Mouse (Mus musculus) WW6 (cell line): ENCODE measurements around the gene Slc12a6.
"Not testable (repeated sequence)": the region's sequence is repeated elsewhere in the genome, so short reads cannot be mapped to it uniquely, and the experiment has no call there.

Source experiments
- DNase-seq: peaks from one replicate; pipeline ENCODE4 v3.0.0-alpha.2; 2013; ENCODE audit warnings: low read depth, low spot score

Slc12a6 gene

GRCm38 (mm10) chr2:112262779-112263295, 2.8 kb upstream of the Slc12a6 start:
- DNase-seq, result no peak

- DNase-seq, result no peak
These were observed 1.3 kb upstream of the Slc12a6 start for GRCm38 (mm10) chr2:112264364-112264763.

GRCm38 (mm10) chr2:112266242-112266592, 592 bp downstream of the Slc12a6 start, which contains the start of gene Gm21985:
Gene Gm21985, plus strand, starts transcription at chr2:112266314.
- DNase-seq, result no peak

- no peak for DNase-seq
These were observed 1.2 kb downstream of the Slc12a6 start for GRCm38 (mm10) chr2:112266780-112267179.

- no peak for DNase-seq
These were observed 2.1 kb downstream of the Slc12a6 start for GRCm38 (mm10) chr2:112267547-112268269.

- DNase-seq, result no peak
These were observed 4.4 kb downstream of the Slc12a6 start for GRCm38 (mm10) chr2:112270011-112270410.

- DNase-seq, result no peak
These were observed 7.3 kb downstream of the Slc12a6 start for GRCm38 (mm10) chr2:112272909-112273308.

DNA sequence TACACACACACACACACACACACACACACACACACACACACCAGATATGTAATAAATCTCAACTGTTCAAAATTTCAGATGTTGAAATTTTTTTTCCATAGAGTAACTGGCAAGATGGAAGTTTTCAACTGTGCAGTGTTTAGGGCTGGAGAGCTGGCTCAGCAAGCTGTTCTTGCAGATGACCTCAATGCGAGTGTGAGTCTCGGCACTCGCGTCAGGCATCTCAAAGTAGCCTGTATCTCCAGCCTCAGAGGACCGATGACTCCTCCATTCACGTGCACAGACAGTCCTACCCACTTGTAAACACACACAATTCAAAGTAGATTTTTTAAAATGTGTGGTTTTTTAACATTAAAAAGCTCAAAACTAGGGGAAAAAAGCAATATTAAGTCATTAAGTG, 7.8 kb downstream of the Slc12a6 start:
- no peak for DNase-seq

- DNase-seq, result no peak
These were observed 11.2 kb downstream of the Slc12a6 start for GRCm38 (mm10) chr2:112276870-112277269.

GRCm38 (mm10) chr2:112282846-112283245, 17.2 kb downstream of the Slc12a6 start:
- DNase-seq, result no peak

DNA sequence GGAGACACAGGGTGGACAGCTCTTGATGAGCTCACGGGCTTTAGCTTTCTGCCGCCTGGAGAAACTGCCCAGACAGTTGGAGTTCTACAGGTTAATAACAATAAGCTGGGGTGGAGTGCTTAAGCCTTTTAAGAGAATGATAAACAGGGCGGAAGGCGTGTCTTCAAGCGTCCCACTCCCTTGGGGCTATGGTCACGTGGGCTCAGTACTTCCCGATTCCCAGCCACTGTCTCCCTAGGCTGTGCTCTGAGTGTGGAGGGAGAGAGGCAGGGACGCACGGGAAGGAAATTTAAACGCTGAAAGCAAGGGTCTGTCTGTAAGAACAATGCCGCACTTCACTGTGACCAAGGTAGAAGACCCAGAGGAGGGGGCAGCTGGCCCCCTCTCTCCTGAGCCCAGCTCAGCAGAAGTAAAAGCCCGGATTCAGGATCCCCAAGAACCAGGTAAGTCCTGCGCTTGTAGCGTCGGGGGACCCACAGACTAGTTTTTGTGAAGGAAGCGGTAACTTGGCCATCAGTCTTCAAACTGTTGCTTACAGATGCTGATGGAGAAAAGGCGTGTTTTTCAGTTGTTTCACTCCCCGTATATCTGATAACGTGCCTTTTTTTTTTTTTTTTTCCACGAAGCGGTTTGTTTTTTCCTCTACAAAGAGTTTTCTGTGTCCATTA, 18.9 kb downstream of the Slc12a6 start:
- peak; percentile 55 for DNase-seq

DNA sequence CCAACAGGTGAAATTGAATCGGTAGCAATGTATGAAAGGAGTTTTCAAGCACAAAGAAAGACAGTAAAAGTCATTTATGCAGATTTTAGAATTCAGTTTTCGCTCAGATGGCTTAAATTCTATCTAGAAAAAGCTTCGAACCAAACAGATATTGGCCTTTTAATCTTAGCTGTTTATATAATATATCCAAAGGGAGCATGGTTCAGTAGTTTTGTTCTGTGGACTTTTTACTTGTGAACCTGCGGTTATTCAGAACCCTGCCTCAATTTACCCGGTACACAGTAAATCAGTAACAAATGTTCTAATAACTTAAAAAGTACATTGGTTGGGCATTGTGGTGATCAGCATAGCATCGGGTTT, 19.4 kb downstream of the Slc12a6 start:
- no peak for DNase-seq

DNA sequence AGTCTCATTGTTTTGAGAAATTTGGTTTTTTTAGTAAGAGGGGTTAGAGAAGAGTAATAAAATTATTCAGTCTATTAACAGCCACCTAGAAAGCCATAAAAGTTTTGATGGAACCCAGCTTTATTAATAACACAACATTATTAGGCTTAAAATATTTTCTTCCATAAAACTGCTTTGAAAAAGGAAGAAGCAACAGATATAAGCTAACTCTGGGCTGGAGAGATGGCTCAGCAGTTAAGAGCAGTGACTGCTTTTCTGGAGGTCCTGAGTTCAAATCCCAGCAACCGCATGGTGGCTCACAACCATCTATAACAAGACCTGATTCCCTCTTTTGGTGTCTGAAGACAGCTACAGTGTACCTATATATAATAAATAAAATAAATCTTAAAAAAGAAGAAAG, 20.4 kb downstream of the Slc12a6 start:
- not testable (repeated sequence) for DNase-seq

GRCm38 (mm10) chr2:112287059-112287458, 21.4 kb downstream of the Slc12a6 start:
- no peak for DNase-seq

GRCm38 (mm10) chr2:112289507-112289906, 23.9 kb downstream of the Slc12a6 start:
- DNase-seq, result no peak

DNA sequence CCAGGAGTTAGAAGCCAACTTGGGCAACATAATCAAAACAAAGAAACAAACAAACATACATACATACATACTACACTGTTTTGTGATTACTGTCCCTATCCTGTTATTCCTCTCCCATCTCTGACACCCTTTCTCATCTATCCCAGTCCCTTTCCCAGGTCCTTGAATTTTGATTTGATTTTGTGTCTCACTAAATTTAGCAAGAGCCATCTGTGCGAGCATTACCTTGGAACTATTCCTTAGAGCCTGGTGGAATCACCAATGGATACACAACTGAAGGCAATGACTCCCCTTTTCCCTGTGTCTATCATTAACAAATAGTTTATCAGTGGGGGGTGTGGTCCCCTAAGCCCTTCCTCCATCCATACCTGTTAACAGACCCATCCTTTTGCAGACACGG, 27.2 kb downstream of the Slc12a6 start:
- no peak for DNase-seq

- DNase-seq, result no peak
These were observed 30.6 kb downstream of the Slc12a6 start for GRCm38 (mm10) chr2:112296211-112296610.

- no peak for DNase-seq
These were observed 32.6 kb downstream of the Slc12a6 start for GRCm38 (mm10) chr2:112298221-112298620.

DNA sequence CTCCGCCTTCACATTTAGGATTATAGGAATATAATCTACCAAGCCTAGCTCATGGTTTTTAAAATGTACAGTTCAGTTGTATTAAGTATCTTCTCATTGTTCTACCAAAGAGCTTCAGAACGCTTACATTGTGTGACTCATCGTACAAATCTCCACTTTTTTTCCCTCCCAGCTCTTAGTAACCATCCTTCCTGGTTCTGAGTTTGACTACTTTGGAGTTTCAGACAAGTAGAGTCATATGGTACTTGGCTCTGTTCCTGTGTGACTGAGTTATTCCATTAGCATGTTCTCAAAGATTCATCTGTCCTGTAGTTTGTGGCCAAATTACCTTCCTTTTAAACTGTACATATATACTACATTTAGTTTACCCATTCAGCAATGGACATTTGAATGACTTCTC, 43.0 kb downstream of the Slc12a6 start:
- no peak for DNase-seq

- DNase-seq, result no peak
These were observed 43.6 kb downstream of the Slc12a6 start for GRCm38 (mm10) chr2:112309161-112309600.

GRCm38 (mm10) chr2:112315638-112316037, 50.0 kb downstream of the Slc12a6 start:
- no peak for DNase-seq

GRCm38 (mm10) chr2:112318227-112318626, 52.6 kb downstream of the Slc12a6 start:
- no peak for DNase-seq

DNA sequence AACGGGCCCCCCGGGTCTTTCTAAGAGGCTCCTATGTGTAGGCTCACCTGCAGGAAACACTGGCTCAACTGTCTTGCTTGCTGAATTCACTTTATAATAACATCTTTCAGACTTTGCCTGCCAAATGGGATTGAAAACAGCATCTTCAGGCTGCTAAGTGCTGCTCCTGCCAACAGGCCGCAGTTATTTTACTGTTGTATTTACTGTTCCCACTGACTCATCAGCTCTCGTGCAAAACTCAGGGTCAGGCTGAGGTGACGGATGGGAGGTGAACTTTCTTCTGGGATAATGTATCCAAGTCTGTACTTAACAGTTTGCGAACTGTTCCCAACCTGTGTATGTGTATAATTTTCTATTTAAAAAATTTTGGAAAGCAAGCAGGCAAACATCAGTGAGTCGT, 53.3 kb downstream of the Slc12a6 start:
- DNase-seq, result no peak
